9 mouse cellular contexts compared by ENCODE assay signal in genomic region chr14:25786959-25787358, GRCm38 (mm10). TPM values are rescaled to one million over a fixed set of nuclear protein-coding genes. Genes with fewer than 3 reads are reported as not detected.
DNase-seq lines count a peak whose midpoint lies in the region; ATAC-seq lines count a peak whose summit lies in the region.
"Had no signal": no experiment of that assay in that cellular context is flagged by ENCODE, and none has a peak within 500 bp of the region (broad histone marks: within the 10 kb centered on the region; RNA-seq: fewer than 3 reads in every experiment).

No protein-coding gene starts in this region.

- H3K4me3 ChIP-seq in heart, embryonic 12.5 days, result no peak overlapping the region
- H3K4me3 ChIP-seq in kidney, embryonic 14.5 days (ENCODE audit: low read length), result no peak overlapping the region

- no peaks in the 10 kb centered on the region for H3K36me3 ChIP-seq in heart, embryonic 12.5 days
- H3K36me3 ChIP-seq in kidney, embryonic 14.5 days (ENCODE audit: control insufficient read depth, insufficient read depth, low read length), result no peaks in the 10 kb centered on the region

- H3K4me1 ChIP-seq in heart, embryonic 12.5 days (replicated peaks), result peaks cover 30% of the 10 kb centered on the region
- H3K4me1 ChIP-seq in kidney, embryonic 14.5 days (ENCODE audit: control insufficient read depth, insufficient read depth, low read length), result peaks cover 18% of the 10 kb centered on the region

- no peak overlapping the region for H3K9ac ChIP-seq in heart, embryonic 12.5 days
- no peak overlapping the region for H3K9ac ChIP-seq in kidney, embryonic 14.5 days (ENCODE audit: low read depth, low read length)

- peak; percentile 82 to 92 for DNase-seq in heart, adult 18-20 months
- peak; percentile 90 for DNase-seq in gastrocnemius, postnatal 14 days
- peak; percentile 92 for DNase-seq in skeletal muscle tissue, adult 2 months (ENCODE audit: low read depth, low spot score)
- no peak for DNase-seq in cerebellum, adult 18-20 months
- no peak for DNase-seq in left cerebral cortex, adult 8-10 months (ENCODE audit: low spot score in 2 of 2)
- DNase-seq in layer of hippocampus, adult 9-10 months (ENCODE audit: low spot score), result no peak
- DNase-seq: thymus, adult 18-20 months had no signal

- WGBS in heart, embryonic 12.5 days, result 49% methylated on average over 5 of the region's 5 CpGs
- WGBS in kidney, embryonic 14.5 days, result 23% methylated on average over 5 of the region's 5 CpGs

- intact Hi-C loops in gastrocnemius, postnatal 14 days (cut with DNase I; ENCODE audit: low total_unique reads), result no loop called here

- no peak overlapping the region for H3K4me2 ChIP-seq in heart, embryonic 12.5 days
- H3K4me2 ChIP-seq in kidney, embryonic 14.5 days (replicated peaks; ENCODE audit: low read depth, low read length), result no peak overlapping the region

- 0 out of 2 replicates have a peak, but pooled peaks cover 3% of the 10 kb centered on the region for H3K27me3 ChIP-seq in heart, embryonic 12.5 days (replicated peaks)
- no peaks in the 10 kb centered on the region for H3K27me3 ChIP-seq in kidney, embryonic 14.5 days (ENCODE audit: control insufficient read depth, insufficient read depth, low read length)

- H3K9me3 ChIP-seq in heart, embryonic 12.5 days (replicated peaks), result no peaks in the 10 kb centered on the region
- no peaks in the 10 kb centered on the region for H3K9me3 ChIP-seq in kidney, embryonic 14.5 days (ENCODE audit: control insufficient read depth, low read length)

- H3K27ac ChIP-seq in heart, embryonic 12.5 days (ENCODE audit: poor library complexity, severe bottlenecking), result no peak overlapping the region
- peak overlapping the region; percentile 66 for H3K27ac ChIP-seq in kidney, embryonic 14.5 days (ENCODE audit: low read depth, low read length)

- no peak for ATAC-seq in heart, embryonic 12.5 days (ENCODE audit: insufficient number of reproducible peaks, low FRiP score)
- peak; percentile 84 for ATAC-seq in kidney, embryonic 14.5 days (ENCODE audit: low FRiP score, low TSS enrichment)

RNA-seq across cellular contexts. Expression of gene Zcchc24, which starts 18.1 kb away (rescaled TPM):
- total RNA-seq in heart, adult 18-20 months (2021), result 10 to 100 TPM; 33.9 to 34.9 TPM
- 30.4 and 31.9 TPM in 2 replicates for polyA plus RNA-seq in heart, embryonic 12.5 days (2016; fragmentation: Nextera tagmentation; extraction: Ambion mirVana)
- 10 to 100 TPM; 45.2 to 45.5 TPM for total RNA-seq in gastrocnemius, postnatal 14 days (2021)
- 17.0 and 24.0 TPM in 2 replicates for polyA plus RNA-seq in kidney, embryonic 14.5 days (2014; fragmentation: Nextera tagmentation; extraction: Ambion mirVana)
- total RNA-seq in left cerebral cortex, adult 8-10 months (2022), result 10 to 100 TPM; 51.5 to 58.0 (median 54.4) TPM

RNA-seq across cellular contexts. Expression of gene Anxa11, which starts 55.0 kb away (rescaled TPM):
- total RNA-seq in heart, adult 18-20 months (2021), result 10 to 100 TPM; 76.1 to 82.5 TPM
- 23.5 and 24.1 TPM in 2 replicates for polyA plus RNA-seq in heart, embryonic 12.5 days (2016; fragmentation: Nextera tagmentation; extraction: Ambion mirVana)
- 10 to 100 TPM; 83.7 to 85.1 TPM for total RNA-seq in gastrocnemius, postnatal 14 days (2021)
- 29.1 and 44.5 TPM in 2 replicates for polyA plus RNA-seq in kidney, embryonic 14.5 days (2014; fragmentation: Nextera tagmentation; extraction: Ambion mirVana)
- total RNA-seq in left cerebral cortex, adult 8-10 months (2022), result 10 to 100 TPM; 33.7 to 40.5 (median 36.4) TPM

Comparison
In these comparisons a context has a peak if more than half of its experiments do, and no peak if none do; other contexts are left out.
1. DNase-seq: peak in heart, adult 18-20 months (2 of 2), gastrocnemius, postnatal 14 days (single experiment) and skeletal muscle tissue, adult 2 months (single experiment); none in cerebellum, adult 18-20 months (0 of 2), left cerebral cortex, adult 8-10 months (0 of 2) and layer of hippocampus, adult 9-10 months (single experiment).